Mouse (Mus musculus) liver, embryonic 16.5 days (tissue): ENCODE measurements at regions not wholly inside any gene's neighbourhood (a gene's known extent, or its start where the extent isn't known, plus 50 kb on each side); places are given as distances from the start of the nearest gene placed in this dataset.

ENCODE experiments used
- ATAC-seq: fragments of 200-750 bp; cut with Nextera tagmentation; 2 replicates; pipeline ENCODE4 v1.8.0; 2017; ENCODE audit warnings: low read depth, mild to moderate bottlenecking, moderate number of reproducible peaks, moderate library complexity
- H3K27ac ChIP-seq: fragments of 300-500 bp; sonication (generic); 2 replicates; pipeline ENCODE4 v1.5.1; 2014; ENCODE audit warnings: mild to moderate bottlenecking, low read length
- H3K27me3 ChIP-seq: fragments of 300-500 bp; sonication (generic); 2 replicates; pipeline ENCODE4 v1.6.1; 2014; ENCODE audit warnings: low read depth, low read length, mixed read lengths; ENCODE audit not compliant: control insufficient read depth, insufficient read depth
- H3K36me3 ChIP-seq: fragments of 300-500 bp; sonication (generic); 2 replicates; pipeline ENCODE4 v1.6.1; 2014; ENCODE audit warnings: mild to moderate bottlenecking; ENCODE audit not compliant: control insufficient read depth, insufficient read depth
- H3K4me1 ChIP-seq: fragments of 300-500 bp; sonication (generic); 2 replicates; pipeline ENCODE4 v1.6.1; 2014; ENCODE audit warnings: low read depth, low read length, mixed read lengths; ENCODE audit not compliant: control insufficient read depth
- H3K4me2 ChIP-seq: fragments of 300-500 bp; sonication (generic); 2 replicates; pipeline ENCODE4 v1.6.1; 2014; ENCODE audit warnings: low read depth, low read length, mixed read lengths
- H3K4me3 ChIP-seq: fragments of 300-500 bp; sonication (generic); 2 replicates; pipeline ENCODE4 v1.5.1; 2014; ENCODE audit warnings: low read depth, mild to moderate bottlenecking, low read length
- H3K9ac ChIP-seq: fragments of 300-500 bp; sonication (generic); 2 replicates; pipeline ENCODE4 v1.6.1; 2014; ENCODE audit warnings: low read depth, low read length
- H3K9me3 ChIP-seq: fragments of 300-500 bp; sonication (generic); replicated peaks from 2 replicates; pipeline ENCODE4 v1.6.1; 2016; ENCODE audit warnings: low read length; ENCODE audit not compliant: control insufficient read depth
- WGBS: fragments of 180-500 bp; shearing (Covaris S2); extraction: QIAGEN DNeasy Blood & Tissue Kit; methylation state at CpG from one replicate; pipeline ENCODE4 v1.1.7; 2014; ENCODE audit not compliant: insufficient replicate concordance; 5-methylcytosine and 5-hydroxymethylcytosine counted together

DNA sequence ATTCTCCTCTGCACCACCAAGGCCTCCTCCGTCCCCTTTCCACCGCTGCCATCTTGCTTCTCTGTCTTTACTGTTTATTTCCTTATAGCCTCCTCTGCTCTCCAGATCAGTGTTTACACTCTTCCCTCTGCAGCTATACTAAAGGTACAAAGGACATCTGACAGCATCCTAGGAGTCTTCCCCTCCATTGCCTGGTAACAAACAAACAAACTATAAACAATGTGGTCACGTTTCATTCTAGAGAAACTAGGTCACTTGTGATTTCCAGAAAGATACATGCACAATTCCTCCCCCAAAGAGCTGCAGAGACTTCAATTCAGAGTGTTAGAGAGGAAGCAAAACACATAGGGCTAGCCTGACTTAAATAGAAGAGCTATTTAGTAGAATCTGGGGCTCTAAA is 83.8 kb downstream of the Fasl start:
- WGBS = 47% methylated on average over 3 of the region's 3 CpGs
- no peaks in the 10 kb centered on the region for H3K36me3 ChIP-seq
- H3K4me2 ChIP-seq = no peak overlapping the region
- H3K9me3 ChIP-seq = no peaks in the 10 kb centered on the region
- H3K4me1 ChIP-seq = no peaks in the 10 kb centered on the region
- no peak overlapping the region for H3K4me3 ChIP-seq
- no peak for ATAC-seq
- H3K9ac ChIP-seq = no peak overlapping the region
- no peaks in the 10 kb centered on the region for H3K27me3 ChIP-seq
- H3K27ac ChIP-seq = no peak overlapping the region

- Histone ChIP-seq H3K4me1 (no peaks in the 10 kb centered on the region), H3K9ac (no peak overlapping the region), H3K9me3 (no peaks in the 10 kb centered on the region), H3K4me3 (no peak overlapping the region), H3K36me3 (no peaks in the 10 kb centered on the region), H3K4me2 (no peak overlapping the region), H3K27me3 (no peaks in the 10 kb centered on the region), H3K27ac (no peak overlapping the region)
- 42% methylated on average over 5 of the region's 5 CpGs for WGBS
- ATAC-seq = no peak
Observed at GRCm38 (mm10) chr1:161695886-161696285, 92.4 kb downstream of the Fasl start.

GRCm38 (mm10) chr1:161693768-161694160 is 94.5 kb downstream of the Fasl start:
- Histone ChIP-seq H3K9ac (no peak overlapping the region), H3K4me3 (no peak overlapping the region), H3K9me3 (no peaks in the 10 kb centered on the region), H3K36me3 (no peaks in the 10 kb centered on the region), H3K4me1 (no peaks in the 10 kb centered on the region), H3K4me2 (no peak overlapping the region), H3K27me3 (no peaks in the 10 kb centered on the region), H3K27ac (no peak overlapping the region)
- WGBS = 54% methylated on average over 6 of the region's 6 CpGs
- no peak for ATAC-seq

DNA sequence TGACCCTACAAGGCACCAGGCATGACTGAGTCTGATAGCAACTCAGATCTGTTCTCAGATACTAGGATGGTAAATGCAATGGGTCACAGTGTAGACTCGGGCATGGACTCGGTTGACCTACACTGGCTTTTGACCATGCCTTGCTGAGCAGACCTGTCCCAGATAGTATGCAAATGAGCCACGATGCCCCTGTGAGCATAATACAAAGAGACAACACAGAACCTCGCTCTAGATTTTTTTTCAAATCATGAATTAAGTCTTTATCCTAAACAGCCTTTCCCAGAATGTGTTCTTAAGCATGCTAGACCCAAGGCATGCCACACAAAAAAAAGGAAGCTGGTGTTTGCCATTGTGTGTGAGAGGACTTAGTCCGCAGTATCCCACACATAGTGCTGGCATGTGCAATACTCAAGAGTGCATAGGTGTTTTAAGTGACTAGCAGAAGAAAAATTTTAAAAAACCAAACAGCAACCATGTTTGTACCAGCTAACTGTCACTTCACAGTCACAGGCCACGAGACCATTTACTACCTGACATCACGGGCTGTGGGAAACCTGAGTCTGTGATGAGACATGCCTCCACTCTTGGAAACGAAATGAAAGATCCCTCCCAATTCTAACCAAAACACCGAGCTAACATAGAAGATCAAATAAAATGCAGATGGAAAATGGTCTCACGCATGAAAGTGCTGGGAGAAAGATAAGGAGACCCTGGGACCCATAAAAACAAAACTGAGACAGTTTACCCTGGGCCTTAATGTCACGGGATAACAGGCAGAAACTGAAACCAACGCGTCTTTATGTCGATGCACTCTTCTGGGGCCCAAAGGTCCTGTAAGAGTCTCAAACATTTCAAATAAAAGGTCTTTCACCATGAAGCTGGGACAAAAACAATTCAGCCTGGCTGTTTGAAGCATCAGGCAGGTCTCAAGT is 95.2 kb downstream of the Fasl start:
- Histone ChIP-seq H3K4me2 (no peak overlapping the region), H3K9ac (no peak overlapping the region), H3K27ac (no peak overlapping the region), H3K9me3 (no peaks in the 10 kb centered on the region), H3K27me3 (no peaks in the 10 kb centered on the region), H3K4me1 (no peaks in the 10 kb centered on the region), H3K36me3 (no peaks in the 10 kb centered on the region), H3K4me3 (no peak overlapping the region)
- ATAC-seq = no peak
- 69% methylated on average over 14 of the region's 14 CpGs for WGBS

GRCm38 (mm10) chr1:161688946-161689345 is 99.3 kb downstream of the Fasl start:
- no peaks in the 10 kb centered on the region for H3K27me3 ChIP-seq
- no peaks in the 10 kb centered on the region for H3K9me3 ChIP-seq
- no peak overlapping the region for H3K9ac ChIP-seq
- H3K4me2 ChIP-seq = no peak overlapping the region
- no peak overlapping the region for H3K27ac ChIP-seq
- WGBS = 30% methylated on average over 3 of the region's 3 CpGs
- no peak for ATAC-seq
- no peaks in the 10 kb centered on the region for H3K36me3 ChIP-seq
- H3K4me3 ChIP-seq = no peak overlapping the region
- H3K4me1 ChIP-seq = no peaks in the 10 kb centered on the region

GRCm38 (mm10) chr1:161687548-161687947 is 100.7 kb downstream of the Fasl start:
- ATAC-seq = no peak
- Histone ChIP-seq H3K9me3 (no peaks in the 10 kb centered on the region), H3K27me3 (no peaks in the 10 kb centered on the region), H3K9ac (no peak overlapping the region), H3K4me3 (no peak overlapping the region), H3K27ac (no peak overlapping the region), H3K4me1 (no peaks in the 10 kb centered on the region), H3K4me2 (no peak overlapping the region), H3K36me3 (no peaks in the 10 kb centered on the region)
- WGBS = 19% methylated on average over 12 of the region's 12 CpGs

- 48% methylated on average over 6 of the region's 6 CpGs for WGBS
- Histone ChIP-seq H3K9ac (no peak overlapping the region), H3K27ac (no peak overlapping the region), H3K27me3 (no peaks in the 10 kb centered on the region), H3K4me3 (no peak overlapping the region), H3K9me3 (no peaks in the 10 kb centered on the region), H3K36me3 (no peaks in the 10 kb centered on the region), H3K4me1 (no peaks in the 10 kb centered on the region), H3K4me2 (no peak overlapping the region)
- no peak for ATAC-seq
Observed at GRCm38 (mm10) chr1:161680558-161680957, 107.7 kb downstream of the Fasl start.

DNA sequence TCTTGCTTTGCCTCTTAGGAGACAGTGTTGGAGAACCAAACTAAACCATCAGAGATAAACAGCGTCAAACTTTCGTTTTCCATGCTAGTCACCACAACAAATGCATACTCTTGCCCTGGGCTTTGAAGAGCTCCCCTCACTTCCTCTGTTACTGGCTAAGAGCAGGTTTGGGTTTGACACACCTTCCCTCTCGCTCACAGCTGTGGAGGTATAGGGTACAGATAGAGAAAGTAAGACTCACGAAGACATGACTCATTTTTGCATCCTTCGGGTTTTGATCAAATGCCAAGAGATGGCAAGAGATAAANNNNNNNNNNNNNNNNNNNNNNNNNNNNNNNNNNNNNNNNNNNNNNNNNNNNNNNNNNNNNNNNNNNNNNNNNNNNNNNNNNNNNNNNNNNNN is 117.4 kb downstream of the Fasl start:
- H3K9ac ChIP-seq = no peak overlapping the region
- 61% methylated on average over 5 of the region's 5 CpGs for WGBS
- no peaks in the 10 kb centered on the region for H3K36me3 ChIP-seq
- no peak overlapping the region for H3K4me3 ChIP-seq
- no peak overlapping the region for H3K4me2 ChIP-seq
- H3K27ac ChIP-seq = no peak overlapping the region
- H3K4me1 ChIP-seq = no peaks in the 10 kb centered on the region
- no peaks in the 10 kb centered on the region for H3K27me3 ChIP-seq
- no peak for ATAC-seq
- no peaks in the 10 kb centered on the region for H3K9me3 ChIP-seq

GRCm38 (mm10) chr1:161664321-161664720 is 124.0 kb downstream of the Fasl start:
- Histone ChIP-seq H3K4me3 (no peak overlapping the region), H3K4me2 (no peak overlapping the region), H3K9me3 (no peaks in the 10 kb centered on the region), H3K27me3 (no peaks in the 10 kb centered on the region), H3K27ac (no peak overlapping the region), H3K9ac (no peak overlapping the region), H3K4me1 (no peaks in the 10 kb centered on the region), H3K36me3 (no peaks in the 10 kb centered on the region)
- 49% methylated on average over 3 of the region's 3 CpGs for WGBS
- no peak for ATAC-seq
